Mouse (Mus musculus): ENCODE measurements around the gene Pex6. TPM values are rescaled to one million over a fixed set of nuclear protein-coding genes. Genes with fewer than 3 reads are reported as not detected.

Gene Pex6
- polyA plus RNA-seq, 1 experiment from 2014 or later = 32.4 TPM

Other genes with a start within 250 kb of the Pex6 start
- gene Ttbk1, start 223.8 kb upstream of the Pex6 start, polyA plus RNA-seq (2015; fragmentation: Nextera tagmentation; extraction: Ambion mirVana) = 0.15 and 0.18 TPM in 2 replicates
- gene Dnph1, start 214.8 kb upstream of the Pex6 start, polyA plus RNA-seq (2015; fragmentation: Nextera tagmentation; extraction: Ambion mirVana) = 40.4 and 41.0 TPM in 2 replicates
- gene Cul9, start 165.1 kb upstream of the Pex6 start, polyA plus RNA-seq (2015; fragmentation: Nextera tagmentation; extraction: Ambion mirVana) = 7.1 and 10.6 TPM in 2 replicates
- 8.6 and 8.8 TPM in 2 replicates for gene Srf, start 155.3 kb upstream of the Pex6 start, polyA plus RNA-seq (2015; fragmentation: Nextera tagmentation; extraction: Ambion mirVana)
- 156 and 161 TPM in 2 replicates for gene Ptk7, start 82.0 kb upstream of the Pex6 start, polyA plus RNA-seq (2015; fragmentation: Nextera tagmentation; extraction: Ambion mirVana)
- 23.4 and 24.5 TPM in 2 replicates for gene Klc4, start 65.4 kb upstream of the Pex6 start, polyA plus RNA-seq (2015; fragmentation: Nextera tagmentation; extraction: Ambion mirVana)
- gene Mrpl2, start 65.2 kb upstream of the Pex6 start, polyA plus RNA-seq (2015; fragmentation: Nextera tagmentation; extraction: Ambion mirVana) = 92.9 and 95.8 TPM in 2 replicates
- gene Cul7, start 61.1 kb upstream of the Pex6 start, polyA plus RNA-seq (2015; fragmentation: Nextera tagmentation; extraction: Ambion mirVana) = 64.0 and 64.1 TPM in 2 replicates
- gene Rrp36, start 37.1 kb upstream of the Pex6 start, polyA plus RNA-seq (2015; fragmentation: Nextera tagmentation; extraction: Ambion mirVana) = 61.9 and 64.9 TPM in 2 replicates
- gene Mea1, start 32.7 kb upstream of the Pex6 start, polyA plus RNA-seq (2015; fragmentation: Nextera tagmentation; extraction: Ambion mirVana) = 150 and 161 TPM in 2 replicates
- 129 and 134 TPM in 2 replicates for gene Klhdc3, start 30.5 kb upstream of the Pex6 start, polyA plus RNA-seq (2015; fragmentation: Nextera tagmentation; extraction: Ambion mirVana)
- gene Ppp2r5d, start 6.4 kb upstream of the Pex6 start, polyA plus RNA-seq (2015; fragmentation: Nextera tagmentation; extraction: Ambion mirVana) = 91.7 and 93.2 TPM in 2 replicates
- gene Gnmt, start 17.7 kb downstream of the Pex6 start, polyA plus RNA-seq (2015; fragmentation: Nextera tagmentation; extraction: Ambion mirVana) = 2.0 and 2.1 TPM in 2 replicates
- 74.2 and 78.2 TPM in 2 replicates for gene Cnpy3, start 40.8 kb downstream of the Pex6 start, polyA plus RNA-seq (2015; fragmentation: Nextera tagmentation; extraction: Ambion mirVana)
- 0.41 and 0.47 TPM in 2 replicates for gene Ptcra, start 52.2 kb downstream of the Pex6 start, polyA plus RNA-seq (2015; fragmentation: Nextera tagmentation; extraction: Ambion mirVana)
- 82.4 and 84.0 TPM in 2 replicates for gene 2310039H08Rik, start 61.2 kb downstream of the Pex6 start, polyA plus RNA-seq (2015; fragmentation: Nextera tagmentation; extraction: Ambion mirVana)
- 136 and 145 TPM in 2 replicates for gene Rpl7l1, start 71.2 kb downstream of the Pex6 start, polyA plus RNA-seq (2015; fragmentation: Nextera tagmentation; extraction: Ambion mirVana)
- gene Bicral, start 147.0 kb downstream of the Pex6 start, polyA plus RNA-seq (2015; fragmentation: Nextera tagmentation; extraction: Ambion mirVana) = 4.5 and 5.3 TPM in 2 replicates
- 59.7 and 62.7 TPM in 2 replicates for gene Tbcc, start 179.2 kb downstream of the Pex6 start, polyA plus RNA-seq (2015; fragmentation: Nextera tagmentation; extraction: Ambion mirVana)
- not detected in 2 replicates for gene Prph2, start 199.0 kb downstream of the Pex6 start, polyA plus RNA-seq (2015; fragmentation: Nextera tagmentation; extraction: Ambion mirVana)

Data from embryonic facial prominence, embryonic 15.5 days (tissue).